Mouse (Mus musculus) liver, embryonic 11.5 days (tissue): Measurements from ENCODE around the gene Olfr143. TPM values are rescaled to one million over a fixed set of nuclear protein-coding genes. Genes with fewer than 3 reads are reported as not detected.

Source experiments
- ATAC-seq: fragments of 200-750 bp; cut with Nextera tagmentation; replicated peaks from 2 replicates; pipeline ENCODE4 v1.8.0; 2017; ENCODE audit warnings: moderate number of reproducible peaks, mild to moderate bottlenecking, moderate TSS enrichment, moderate library complexity; ENCODE audit not compliant: low FRiP score
- DNase-seq: peaks from one replicate; pipeline ENCODE4 v3.0.0-alpha.2; 2017; ENCODE audit warnings: low spot score
- H3K27ac ChIP-seq: fragments of 300-500 bp; sonication (generic); 2 replicates; pipeline ENCODE4 v1.5.1; 2014; ENCODE audit warnings: mild to moderate bottlenecking, low read depth, low read length, control low read depth
- H3K27me3 ChIP-seq: fragments of 300-500 bp; sonication (generic); replicated peaks from 2 replicates; pipeline ENCODE4 v1.6.1; 2014; ENCODE audit warnings: low read length, mixed read lengths; ENCODE audit not compliant: control insufficient read depth, insufficient read depth
- H3K36me3 ChIP-seq: fragments of 300-500 bp; sonication (generic); 2 replicates; pipeline ENCODE4 v1.6.1; 2014; ENCODE audit warnings: mild to moderate bottlenecking, low read length, moderate library complexity, mixed read lengths; ENCODE audit not compliant: control insufficient read depth, insufficient read depth
- H3K4me1 ChIP-seq: fragments of 300-500 bp; sonication (generic); replicated peaks from 2 replicates; pipeline ENCODE4 v1.6.1; 2014; ENCODE audit warnings: low read length, mixed read lengths; ENCODE audit not compliant: control insufficient read depth, insufficient read depth
- H3K4me2 ChIP-seq: fragments of 300-500 bp; sonication (generic); 2 replicates; pipeline ENCODE4 v1.6.1; 2014; ENCODE audit warnings: mild to moderate bottlenecking, control low read depth, moderate library complexity
- H3K4me3 ChIP-seq: fragments of 300-500 bp; sonication (generic); 2 replicates; pipeline ENCODE4 v1.5.1; 2014; ENCODE audit warnings: low read depth, low read length, control low read depth
- H3K9ac ChIP-seq: fragments of 300-500 bp; sonication (generic); 2 replicates; pipeline ENCODE4 v1.6.1; 2014; ENCODE audit warnings: low read depth, low read length, control low read depth
- H3K9me3 ChIP-seq: fragments of 300-500 bp; sonication (generic); 2 replicates; pipeline ENCODE4 v1.6.1; 2016; ENCODE audit warnings: low read length, inconsistent platforms, mixed read lengths; ENCODE audit not compliant: control insufficient read depth
- WGBS: fragments of 180-500 bp; shearing (Covaris S2); extraction: QIAGEN DNeasy Blood & Tissue Kit; methylation state at CpG from one replicate; pipeline ENCODE4 v1.1.7; 2014; 5-methylcytosine and 5-hydroxymethylcytosine counted together
- polyA plus RNA-seq: library from polyadenylated mRNA; unstranded; fragments of >200 nt; fragmentation: Nextera tagmentation; extraction: Ambion mirVana; gene quantifications from 2 replicates; pipeline ENCODE4 v1.2.1, GENCODE M21; 2014

The Olfr143 gene
- not detected in 2 replicates for polyA plus RNA-seq

- no peak within 1 kb of the TSS for H3K9ac ChIP-seq
- no peaks in the 10 kb centered on the region for H3K36me3 ChIP-seq
- H3K4me1 ChIP-seq = no peaks in the 10 kb centered on the region
- no peak for DNase-seq
- no peaks in the 10 kb centered on the region for H3K9me3 ChIP-seq
- H3K27ac ChIP-seq = no peak within 1 kb of the TSS
- no peak for ATAC-seq
- H3K27me3 ChIP-seq = no peaks in the 10 kb centered on the region
- no peak within 1 kb of the TSS for H3K4me2 ChIP-seq
- no peak within 1 kb of the TSS for H3K4me3 ChIP-seq
These were observed at the start of gene Olfr143 for GRCm38 (mm10) chr9:38252474-38252873. TSS of gene Olfr143 (plus strand) at chr9:38252774.

GRCm38 (mm10) chr9:38208065-38208464, 44.5 kb upstream of the Olfr143 start, which contains the start of gene Olfr893:
TSS of gene Olfr893 (plus strand) at chr9:38208365.
- Histone ChIP-seq H3K4me3 (no peak within 1 kb of the TSS), H3K4me2 (no peak within 1 kb of the TSS), H3K4me1 (no peaks in the 10 kb centered on the region), H3K9me3 (no peaks in the 10 kb centered on the region), H3K27ac (no peak within 1 kb of the TSS), H3K36me3 (no peaks in the 10 kb centered on the region), H3K27me3 (no peaks in the 10 kb centered on the region), H3K9ac (no peak within 1 kb of the TSS)
- ATAC-seq = no peak
- 83% methylated on average over 3 of the region's 3 CpGs for WGBS
- DNase-seq = no peak

- H3K27me3 ChIP-seq = no peaks in the 10 kb centered on the region
- ATAC-seq = no peak
These were observed 34.8 kb upstream of the Olfr143 start, which contains the start of gene Olfr894 for GRCm38 (mm10) chr9:38217755-38218154. TSS of gene Olfr894 (plus strand) at chr9:38218055.

GRCm38 (mm10) chr9:38267551-38267950, 15.0 kb downstream of the Olfr143 start, which contains the start of gene Olfr895:
TSS of gene Olfr895 (plus strand) at chr9:38267851.
- Histone ChIP-seq H3K4me1 (no peaks in the 10 kb centered on the region), H3K9me3 (no peaks in the 10 kb centered on the region), H3K36me3 (no peaks in the 10 kb centered on the region), H3K9ac (no peak within 1 kb of the TSS), H3K4me3 (no peak within 1 kb of the TSS), H3K27me3 (no peaks in the 10 kb centered on the region), H3K27ac (no peak within 1 kb of the TSS), H3K4me2 (no peak within 1 kb of the TSS)
- DNase-seq (no peak), ATAC-seq (no peak)

More at GRCm38 (mm10) chr9:38217755-38218154, 34.8 kb upstream of the Olfr143 start, which contains the start of gene Olfr894:
- Histone ChIP-seq H3K4me3 (no peak within 1 kb of the TSS), H3K4me2 (no peak within 1 kb of the TSS), H3K9ac (no peak within 1 kb of the TSS), H3K36me3 (no peaks in the 10 kb centered on the region), H3K4me1 (no peaks in the 10 kb centered on the region), H3K9me3 (no peaks in the 10 kb centered on the region), H3K27ac (no peak within 1 kb of the TSS)
- DNase-seq = no peak

- no peak within 1 kb of the TSS for H3K9ac ChIP-seq
- no peak within 1 kb of the TSS for H3K4me2 ChIP-seq
- no peak within 1 kb of the TSS for H3K27ac ChIP-seq
- 78% methylated on average over 1 of the region's 1 CpGs for WGBS
- DNase-seq (no peak), ATAC-seq (no peak)
- no peaks in the 10 kb centered on the region for H3K36me3 ChIP-seq
- no peak within 1 kb of the TSS for H3K4me3 ChIP-seq
- H3K4me1 ChIP-seq = no peaks in the 10 kb centered on the region
- no peaks in the 10 kb centered on the region for H3K27me3 ChIP-seq
- H3K9me3 ChIP-seq = no peaks in the 10 kb centered on the region
These were observed 38.2 kb downstream of the Olfr143 start, which contains the start of gene Olfr896-ps1 for GRCm38 (mm10) chr9:38290807-38291206. TSS of gene Olfr896-ps1 (plus strand) at chr9:38291107.

Other genes starting within 250 kb of the Olfr143 start
- not detected in 2 replicates for gene Olfr883, start 227.0 kb upstream of the Olfr143 start, polyA plus RNA-seq
- not detected in 2 replicates for gene Olfr884, start 206.2 kb upstream of the Olfr143 start, polyA plus RNA-seq
- gene Olfr885, start 191.5 kb upstream of the Olfr143 start, polyA plus RNA-seq = not detected in 2 replicates
- not detected in 2 replicates for gene Olfr887, start 168.7 kb upstream of the Olfr143 start, polyA plus RNA-seq
- not detected in 2 replicates for gene Olfr888, start 144.6 kb upstream of the Olfr143 start, polyA plus RNA-seq
- gene Olfr889, start 137.6 kb upstream of the Olfr143 start, polyA plus RNA-seq = 0.37 and 0.42 TPM in 2 replicates
- not detected in 2 replicates for gene Olfr890, start 110.3 kb upstream of the Olfr143 start, polyA plus RNA-seq
- gene Olfr891, start 72.0 kb upstream of the Olfr143 start, polyA plus RNA-seq = not detected in 2 replicates
- not detected in 2 replicates for gene Olfr893, start 44.4 kb upstream of the Olfr143 start, polyA plus RNA-seq
- not detected in 2 replicates for gene Olfr894, start 34.7 kb upstream of the Olfr143 start, polyA plus RNA-seq
- gene Olfr895, start 15.1 kb downstream of the Olfr143 start, polyA plus RNA-seq = not detected in 2 replicates
- gene Olfr896-ps1, start 38.3 kb downstream of the Olfr143 start, polyA plus RNA-seq = not detected in 2 replicates
- not detected in 2 replicates for gene Olfr25, start 76.3 kb downstream of the Olfr143 start, polyA plus RNA-seq
- not detected in 2 replicates for gene Olfr898, start 95.6 kb downstream of the Olfr143 start, polyA plus RNA-seq
- not detected in 2 replicates for gene Olfr250, start 114.1 kb downstream of the Olfr143 start, polyA plus RNA-seq
- gene Olfr251, start 124.3 kb downstream of the Olfr143 start, polyA plus RNA-seq = not detected in 2 replicates
- gene Olfr147, start 148.9 kb downstream of the Olfr143 start, polyA plus RNA-seq = not detected in 2 replicates
- not detected in 2 replicates for gene Olfr901, start 176.7 kb downstream of the Olfr143 start, polyA plus RNA-seq
- not detected in 2 replicates for gene Olfr902, start 194.9 kb downstream of the Olfr143 start, polyA plus RNA-seq
- not detected in 2 replicates for gene Olfr904, start 210.4 kb downstream of the Olfr143 start, polyA plus RNA-seq
- gene Olfr905, start 218.3 kb downstream of the Olfr143 start, polyA plus RNA-seq = not detected in 2 replicates
- not detected in 2 replicates for gene Olfr906, start 234.3 kb downstream of the Olfr143 start, polyA plus RNA-seq
- gene Olfr907, start 243.0 kb downstream of the Olfr143 start, polyA plus RNA-seq = not detected in 2 replicates